Mouse (Mus musculus) layer of hippocampus, adult 11-12 months (tissue): ENCODE results near the gene Gfy.
A peak's percentile ranks its signal among the peaks of the same experiment; 100 is the strongest.
"Not testable (repeated sequence)": the region's sequence is repeated elsewhere in the genome, so short reads cannot be mapped to it uniquely, and the experiment has no call there.

Source experiments
- DNase-seq: peaks from one replicate; pipeline ENCODE4 v3.0.0; 2022; ENCODE audit warnings: low spot score

Gfy gene

GRCm38 (mm10) chr7:45166950-45167401 is 12.4 kb downstream of the Gfy start:
- peak; percentile 59 for DNase-seq

DNA sequence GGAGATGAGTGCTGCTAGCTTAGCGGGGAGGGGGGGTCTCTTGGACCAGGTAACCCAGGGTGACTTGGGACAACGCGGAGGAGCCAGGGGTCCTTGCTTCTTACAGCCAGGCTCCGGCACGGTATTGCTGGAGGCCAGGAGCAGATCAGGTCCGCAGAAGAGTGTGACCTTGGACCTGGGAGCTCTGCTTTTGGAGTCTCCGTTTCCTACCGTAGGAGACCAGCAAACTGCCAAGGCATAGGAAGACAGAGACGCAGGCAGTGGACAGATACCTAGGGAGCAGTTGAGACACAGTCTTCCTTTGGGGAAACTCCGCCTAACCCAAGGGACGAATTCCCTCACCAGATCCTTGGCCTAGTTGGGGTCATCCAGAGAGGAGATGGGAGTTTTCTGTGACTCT is 13.7 kb downstream of the Gfy start:
- no peak for DNase-seq

GRCm38 (mm10) chr7:45164833-45165232 is 14.5 kb downstream of the Gfy start:
- DNase-seq, result no peak

DNA sequence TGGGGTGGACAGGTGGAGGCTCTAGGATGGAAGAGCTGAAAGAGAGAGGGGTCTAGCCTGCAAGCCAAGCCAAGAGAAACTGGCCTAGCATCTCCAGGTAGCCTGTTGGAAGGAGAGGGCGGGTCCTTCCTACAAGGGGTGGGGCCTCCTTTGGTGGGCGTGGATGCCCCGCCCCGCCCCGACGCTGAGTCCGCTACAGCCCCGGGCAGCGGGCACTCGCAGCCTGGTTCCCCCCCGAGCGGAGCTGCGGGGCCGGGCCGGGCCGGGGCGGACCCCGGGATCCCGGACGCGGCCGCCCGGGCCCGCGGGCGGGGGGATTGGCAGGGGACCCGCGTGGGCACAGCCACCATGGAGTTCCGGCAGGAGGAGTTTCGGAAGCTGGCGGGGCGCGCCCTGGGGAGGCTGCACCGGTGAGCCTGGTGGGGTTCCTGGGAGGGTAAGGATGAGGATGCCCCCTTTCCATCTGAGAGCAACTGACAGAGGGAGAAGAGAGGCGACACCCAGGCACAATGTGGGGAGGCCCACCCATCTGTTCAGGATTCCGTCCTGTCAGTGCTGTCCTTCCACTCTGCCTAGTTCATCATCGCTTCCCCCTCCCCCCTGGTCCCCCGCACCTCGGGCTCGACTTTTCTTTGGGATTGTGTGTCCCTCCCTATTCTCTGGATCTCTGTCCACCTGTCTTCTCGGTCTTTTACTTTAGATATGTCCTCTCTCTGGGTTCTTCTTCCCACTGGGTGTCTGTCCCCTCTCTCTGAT is 15.5 kb downstream of the Gfy start, which contains the start of gene Slc17a7:
Gene Slc17a7, plus strand, starts transcription at position 215 of the 756 bp plus-strand sequence.
- DNase-seq, result no peak

DNA sequence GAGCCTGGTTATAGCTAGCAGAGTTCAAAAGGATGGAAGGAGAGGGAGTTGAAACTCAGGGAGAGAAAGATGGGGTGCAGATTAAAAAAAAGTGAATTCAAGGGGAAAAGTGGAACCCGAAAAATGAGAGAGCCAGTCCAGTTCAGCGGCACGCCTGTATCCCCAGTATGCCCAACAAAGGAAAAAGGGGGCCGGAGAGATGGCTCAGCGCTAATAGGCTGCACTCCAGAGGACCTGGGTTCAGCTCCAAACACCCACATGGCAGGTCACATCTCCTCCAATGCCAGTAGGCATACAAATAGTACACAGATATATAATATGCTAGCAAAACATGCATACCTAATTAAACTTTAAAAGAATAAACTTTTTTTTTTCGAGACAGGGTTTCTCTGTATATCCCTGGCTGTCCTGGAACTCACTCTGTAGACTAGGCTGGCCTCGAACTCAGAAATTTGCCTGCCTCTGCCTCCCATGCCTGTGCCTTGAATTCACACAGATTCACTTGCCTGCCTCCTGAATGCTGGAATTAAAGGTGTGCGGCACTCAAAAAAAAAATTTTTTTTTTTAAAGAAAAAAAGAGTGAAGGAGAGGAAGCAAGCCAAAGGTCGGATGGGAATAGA is 16.3 kb downstream of the Gfy start:
- DNase-seq, result no peak

- DNase-seq, result no peak
Observed at GRCm38 (mm10) chr7:45162551-45162950, 16.8 kb downstream of the Gfy start.

GRCm38 (mm10) chr7:45161612-45162473 is 17.5 kb downstream of the Gfy start:
- peak; percentile 92 for DNase-seq

GRCm38 (mm10) chr7:45160866-45161265 is 18.5 kb downstream of the Gfy start:
- DNase-seq, result no peak

- DNase-seq, result no peak
Observed at GRCm38 (mm10) chr7:45160316-45160800, 19.0 kb downstream of the Gfy start.

GRCm38 (mm10) chr7:45158991-45159390 is 20.4 kb downstream of the Gfy start:
- DNase-seq, result no peak

- DNase-seq, result no peak
Observed at GRCm38 (mm10) chr7:45157459-45157858, 21.9 kb downstream of the Gfy start.

DNA sequence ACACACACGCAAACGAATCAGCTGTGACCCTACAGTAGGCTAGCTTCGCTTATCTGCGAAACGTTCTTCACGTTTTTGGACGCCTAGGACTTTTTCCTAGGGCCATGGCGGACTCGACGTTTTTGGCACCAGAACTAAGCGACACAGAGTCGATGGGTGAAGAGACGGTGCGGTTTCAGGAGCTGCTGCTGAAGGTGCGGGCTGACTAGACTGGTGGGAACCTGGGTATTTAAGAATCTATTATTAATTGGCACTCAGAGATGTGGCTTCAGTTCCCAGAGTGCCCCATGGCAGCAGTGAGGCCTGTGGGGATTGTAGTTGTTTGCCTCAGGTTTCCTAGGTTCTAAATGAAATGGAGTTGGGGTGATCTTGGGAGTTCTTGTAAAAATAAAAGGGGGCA is 23.2 kb downstream of the Gfy start:
- no peak for DNase-seq

DNA sequence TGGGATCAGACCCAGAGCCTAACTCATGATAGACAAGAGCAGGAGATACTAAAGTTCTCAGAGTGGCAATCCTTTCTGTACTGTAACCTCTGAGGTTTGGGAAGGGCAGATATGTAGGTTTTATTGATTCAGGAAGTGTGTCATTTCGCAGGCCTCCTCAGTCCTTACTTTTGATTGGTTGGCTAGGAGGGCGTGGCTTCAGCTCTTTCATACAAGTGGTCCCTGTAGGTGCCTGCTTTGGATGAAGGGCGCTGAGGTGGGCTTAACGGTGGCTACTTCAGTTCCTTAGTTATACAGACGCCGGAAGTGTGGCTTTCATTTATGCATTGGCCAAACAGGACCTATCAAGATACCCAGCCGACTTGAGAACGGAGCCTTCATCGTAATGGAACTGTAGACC is 23.8 kb downstream of the Gfy start:
- no peak for DNase-seq

- DNase-seq, result peak; percentile 68
Observed at GRCm38 (mm10) chr7:45154993-45155514, 24.3 kb downstream of the Gfy start.

DNA sequence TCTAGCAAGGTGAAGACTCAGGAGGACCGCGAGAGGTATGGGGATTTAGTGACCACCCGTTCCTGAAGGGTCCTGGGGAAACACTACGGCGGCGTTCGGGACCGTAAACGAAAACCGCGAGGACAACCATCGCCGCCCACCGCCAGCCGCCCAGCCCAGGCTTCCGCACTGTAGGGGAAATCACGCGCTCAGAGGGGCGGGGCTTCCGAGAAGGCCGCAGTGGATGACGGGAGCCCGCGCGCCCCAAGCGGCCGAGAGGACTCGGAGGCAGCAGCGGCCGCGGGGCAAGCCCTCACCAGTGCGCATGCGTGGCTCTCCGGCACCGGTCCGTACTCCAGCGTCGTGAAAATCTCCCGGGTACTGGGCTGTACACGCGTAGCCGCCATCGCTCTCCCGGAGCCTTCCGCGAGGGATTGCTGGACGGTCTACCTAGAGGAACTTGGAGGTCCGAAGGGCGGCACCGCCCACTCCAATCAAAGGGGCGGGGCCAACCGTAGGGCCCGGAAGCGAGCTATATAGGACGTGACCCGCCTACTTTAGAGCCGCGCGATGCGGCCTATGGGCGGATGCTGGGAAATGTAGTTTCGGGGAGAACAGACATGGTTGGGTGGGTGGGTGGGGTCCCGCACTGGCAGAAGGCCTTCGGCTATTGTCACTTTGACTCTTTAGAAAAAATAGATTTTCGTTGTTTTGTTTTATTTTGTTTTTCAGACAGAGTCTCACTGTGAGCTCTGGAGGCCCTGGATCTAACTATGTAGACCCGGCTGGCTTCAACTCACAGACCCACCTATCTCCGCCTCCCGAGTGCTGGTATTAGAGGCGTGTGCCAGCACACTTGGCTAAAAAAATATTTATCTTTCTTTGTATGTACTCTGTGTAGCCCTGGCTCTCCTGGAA is 25.0 kb downstream of the Gfy start, which contains the start of the genes Pih1d1 and Aldh16a1:
Gene Pih1d1, plus strand, starts transcription at position 208 of the 897 bp plus-strand sequence.
Gene Aldh16a1, minus strand, starts transcription at position 489 of the 897 bp plus-strand sequence.
- peak; percentile 98 for DNase-seq

DNA sequence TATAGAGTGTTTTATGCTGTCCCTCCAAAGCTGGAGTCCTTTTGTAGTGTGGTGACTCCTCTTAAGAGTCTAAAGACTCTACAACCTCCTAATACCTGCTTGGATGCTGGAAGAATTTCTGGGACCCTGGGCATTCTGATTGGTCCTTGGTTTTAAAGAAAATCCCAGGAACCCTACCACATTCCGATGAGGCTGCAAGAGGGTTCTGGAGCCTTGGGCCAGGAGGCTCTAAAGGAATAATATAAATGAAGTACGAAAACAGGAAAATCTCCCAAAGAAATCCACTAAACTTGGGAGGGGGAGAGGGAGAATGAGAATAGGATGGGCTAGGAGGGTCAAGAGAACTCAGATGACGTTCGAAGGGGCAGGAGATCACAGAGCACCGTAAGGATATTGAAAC is 25.8 kb downstream of the Gfy start:
- DNase-seq, result no peak

GRCm38 (mm10) chr7:45153052-45153451 is 26.3 kb downstream of the Gfy start:
- not testable (repeated sequence) for DNase-seq

- DNase-seq, result no peak
Observed at GRCm38 (mm10) chr7:45151303-45151702, 28.1 kb downstream of the Gfy start.

GRCm38 (mm10) chr7:45150321-45150720 is 29.0 kb downstream of the Gfy start:
- DNase-seq, result no peak

DNA sequence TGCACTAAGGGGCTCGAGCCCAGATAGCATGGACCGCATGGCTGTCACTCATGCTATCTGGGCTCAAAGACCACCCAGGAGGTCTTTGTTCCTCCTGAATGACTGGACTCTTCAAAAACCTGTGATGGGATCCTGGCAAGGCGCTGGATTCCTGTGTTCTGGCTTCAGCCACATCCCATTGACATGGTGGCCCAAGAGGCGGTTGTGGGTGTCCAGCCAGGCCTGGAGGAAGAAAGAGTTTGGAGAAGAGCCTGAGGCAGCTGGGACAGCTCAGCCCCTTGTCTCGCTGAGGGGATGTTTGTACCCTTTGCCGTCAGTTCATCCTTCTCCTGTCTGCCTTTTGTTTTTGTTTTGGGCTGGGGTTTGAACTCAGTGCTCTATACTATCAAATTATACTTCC is 29.8 kb downstream of the Gfy start:
- DNase-seq, result no peak

DNA sequence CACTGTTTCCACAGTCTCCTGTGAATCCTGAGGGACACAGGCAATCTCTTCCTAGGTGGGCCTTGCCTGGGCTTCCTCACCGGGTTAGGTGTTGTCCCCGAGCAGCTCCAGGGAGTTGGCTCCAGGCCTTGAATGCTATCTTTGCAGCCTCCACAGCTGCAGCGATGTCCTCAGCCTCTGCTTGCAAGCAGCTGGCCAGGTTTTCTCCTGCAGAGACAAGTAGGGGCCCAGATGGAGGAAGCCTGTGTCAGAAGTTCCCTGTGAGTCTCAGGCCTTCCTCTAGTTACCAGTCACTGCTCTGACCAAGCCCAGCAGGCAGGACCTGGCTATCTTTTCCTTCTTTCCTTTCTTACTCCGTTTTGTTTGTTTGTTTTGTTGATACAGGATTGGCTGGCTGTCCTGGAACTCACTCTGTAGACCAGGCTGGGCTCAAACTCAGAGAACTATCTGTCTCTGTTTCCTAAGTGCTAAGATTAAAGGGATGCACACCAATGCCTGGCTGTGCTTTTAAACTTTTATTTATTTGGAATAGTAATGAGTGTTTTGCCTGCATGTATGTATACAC is 30.8 kb downstream of the Gfy start:
- DNase-seq, result no peak
